Mouse (Mus musculus): ENCODE measurements around the gene Hamp.

GRCm38 (mm10) chr7:30981703-30982102 lies 37.9 kb upstream of the Hamp start:
- TF ChIP-seq TAL1 (conservative IDR thresholded peaks at IDR 0.05; ENCODE audit: low read depth, low read length) (no peak), CTCF (IDR thresholded peaks at IDR 0.05; ENCODE audit: low read depth, low read length) (no peak), POLR2AphosphoS5 (IDR thresholded peaks at IDR 0.05; ENCODE audit: insufficient replicate concordance, low read depth, low read length) (no peak), GATA1 (IDR thresholded peaks at IDR 0.05; ENCODE audit: borderline replicate concordance, low read length) (no peak)
